Mouse (Mus musculus): ENCODE results near the gene Plxna4. TPM values are rescaled to one million over a fixed set of nuclear protein-coding genes. Genes with fewer than 3 reads are reported as not detected.

The Plxna4 gene
- total RNA-seq, 1 experiment, result 0.98 TPM

DNA sequence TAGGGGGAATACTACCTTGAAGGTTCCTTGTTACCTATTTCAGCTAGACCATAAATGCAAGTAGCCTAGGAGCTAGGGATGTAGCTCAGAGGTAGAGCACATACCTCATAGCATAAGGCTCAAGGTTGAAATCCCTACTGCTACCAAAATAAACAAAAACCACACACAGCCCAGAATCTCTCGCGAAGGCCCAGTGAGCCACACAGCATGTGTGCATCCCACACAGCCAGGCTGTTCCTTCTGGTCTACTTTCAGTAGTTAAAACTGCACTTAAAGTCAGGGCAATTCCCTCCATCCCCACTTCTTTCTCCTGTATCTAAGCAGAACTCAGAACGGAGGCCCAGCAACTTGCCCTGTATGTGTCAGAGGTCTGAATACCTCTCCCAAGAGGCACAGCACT is 116.4 kb downstream of the Plxna4 start:
- DNase-seq (ENCODE audit: low read depth, low spot score), result no peak
- Histone ChIP-seq H3K27ac (ENCODE audit: insufficient read depth, low read depth, low read length, poor library complexity, severe bottlenecking) (no peak overlapping the region), H3K9me3 (ENCODE audit: control insufficient read depth, insufficient read depth, low read depth, low read length) (no peaks in the 10 kb centered on the region), H3K36me3 (ENCODE audit: control insufficient read depth, insufficient read depth, low read length, poor library complexity, severe bottlenecking) (no peaks in the 10 kb centered on the region), H3K9ac (ENCODE audit: insufficient read depth, low read depth, low read length, poor library complexity, severe bottlenecking) (no peak overlapping the region), H3K4me1 (ENCODE audit: control insufficient read depth in 2 of 2, insufficient read depth in 2 of 2, low read length in 2 of 2, poor library complexity in 1 of 2) (no peaks in the 10 kb centered on the region), H3K4me3 (ENCODE audit: insufficient read depth in 1 of 2, low read depth in 1 of 2, low read length in 2 of 2, poor library complexity in 1 of 2, severe bottlenecking in 1 of 2) (no peak overlapping the region)
- in situ Hi-C loops (cut with MboI; ENCODE audit: low sequenced_read_pairs in 2 of 2, unreplicated experiment in 2 of 2), result no loop called here
- TF ChIP-seq ZC3H11A (IDR thresholded peaks at IDR 0.05; ENCODE audit: borderline replicate concordance, low read depth, low read length) (no peak), HCFC1 (IDR thresholded peaks at IDR 0.05; ENCODE audit: borderline replicate concordance, insufficient read depth, low read length) (no peak), MAFK (IDR thresholded peaks at IDR 0.05; ENCODE audit: insufficient read depth, low read depth, low read length) (no peak), CHD2 (IDR thresholded peaks at IDR 0.05; ENCODE audit: low read depth, low read length) (no peak), ZNF384 (IDR thresholded peaks at IDR 0.05; ENCODE audit: low read depth, low read length) (no peak)

DNA sequence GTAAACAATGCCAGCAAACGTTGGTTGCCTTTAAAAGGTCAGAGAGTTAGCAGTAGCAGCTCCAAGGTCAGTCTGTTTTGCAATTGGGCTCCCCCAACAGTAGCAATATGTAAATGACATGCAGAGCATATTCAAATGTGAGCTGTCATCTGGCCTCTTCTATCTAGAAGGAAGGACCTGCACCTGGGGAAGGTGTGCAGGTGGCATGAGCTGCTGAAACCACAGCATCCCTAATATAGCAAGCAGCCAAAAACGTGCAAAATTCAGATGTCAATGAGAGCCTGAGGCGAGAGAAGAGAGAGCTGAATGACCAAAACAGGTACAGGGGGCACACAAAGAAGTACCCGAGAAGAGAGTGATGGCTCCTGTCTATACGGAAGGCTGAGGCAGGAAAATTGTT is 118.8 kb downstream of the Plxna4 start:
- Histone ChIP-seq H3K4me1 (ENCODE audit: control insufficient read depth in 2 of 2, insufficient read depth in 2 of 2, low read length in 2 of 2, poor library complexity in 1 of 2) (no peaks in the 10 kb centered on the region), H3K27ac (ENCODE audit: insufficient read depth, low read depth, low read length, poor library complexity, severe bottlenecking) (no peak overlapping the region), H3K4me3 (ENCODE audit: insufficient read depth in 1 of 2, low read depth in 1 of 2, low read length in 2 of 2, poor library complexity in 1 of 2, severe bottlenecking in 1 of 2) (no peak overlapping the region), H3K9me3 (ENCODE audit: control insufficient read depth, insufficient read depth, low read depth, low read length) (no peaks in the 10 kb centered on the region), H3K36me3 (ENCODE audit: control insufficient read depth, insufficient read depth, low read length, poor library complexity, severe bottlenecking) (no peaks in the 10 kb centered on the region), H3K9ac (ENCODE audit: insufficient read depth, low read depth, low read length, poor library complexity, severe bottlenecking) (no peak overlapping the region)
- DNase-seq (ENCODE audit: low read depth, low spot score), result no peak
- in situ Hi-C loops (cut with MboI; ENCODE audit: low sequenced_read_pairs in 2 of 2, unreplicated experiment in 2 of 2), result no loop called here
- TF ChIP-seq ZC3H11A (IDR thresholded peaks at IDR 0.05; ENCODE audit: borderline replicate concordance, low read depth, low read length) (no peak), MAFK (IDR thresholded peaks at IDR 0.05; ENCODE audit: insufficient read depth, low read depth, low read length) (no peak), CHD2 (IDR thresholded peaks at IDR 0.05; ENCODE audit: low read depth, low read length) (no peak), HCFC1 (IDR thresholded peaks at IDR 0.05; ENCODE audit: borderline replicate concordance, insufficient read depth, low read length) (no peak), ZNF384 (IDR thresholded peaks at IDR 0.05; ENCODE audit: low read depth, low read length) (no peak)

DNA sequence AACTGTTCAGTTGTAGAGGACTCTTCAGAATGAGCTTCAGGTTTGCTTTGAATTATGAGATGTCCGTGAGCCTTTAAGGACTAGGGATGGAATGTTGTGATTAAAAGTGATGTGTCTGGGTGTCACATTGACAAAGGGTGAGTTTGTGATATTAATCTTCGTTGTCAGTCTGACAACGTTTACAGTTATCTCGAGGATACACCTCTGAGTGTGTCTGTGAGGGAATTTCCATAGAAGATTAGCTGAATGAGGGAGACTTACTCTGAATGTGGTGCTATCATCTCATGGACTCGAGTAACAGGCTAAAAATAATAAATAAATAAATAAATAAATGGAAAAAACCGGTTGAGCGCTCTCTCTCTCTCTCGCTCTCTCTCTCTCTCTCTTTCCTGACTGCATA is 122.9 kb downstream of the Plxna4 start:
- H3K4me1 ChIP-seq (ENCODE audit: control insufficient read depth in 2 of 2, insufficient read depth in 2 of 2, low read length in 2 of 2, poor library complexity in 1 of 2), result no peaks in the 10 kb centered on the region
- no peaks in the 10 kb centered on the region for H3K9me3 ChIP-seq (ENCODE audit: control insufficient read depth, insufficient read depth, low read depth, low read length)
- H3K36me3 ChIP-seq (ENCODE audit: control insufficient read depth, insufficient read depth, low read length, poor library complexity, severe bottlenecking), result no peaks in the 10 kb centered on the region
- no peak overlapping the region for H3K4me3 ChIP-seq (ENCODE audit: insufficient read depth in 1 of 2, low read depth in 1 of 2, low read length in 2 of 2, poor library complexity in 1 of 2, severe bottlenecking in 1 of 2)
- H3K9ac ChIP-seq (ENCODE audit: insufficient read depth, low read depth, low read length, poor library complexity, severe bottlenecking), result no peak overlapping the region
- TF ChIP-seq CHD2 (IDR thresholded peaks at IDR 0.05; ENCODE audit: low read depth, low read length), result no peak
- no peak for TF ChIP-seq ZC3H11A (IDR thresholded peaks at IDR 0.05; ENCODE audit: borderline replicate concordance, low read depth, low read length)
- TF ChIP-seq MAFK (IDR thresholded peaks at IDR 0.05; ENCODE audit: insufficient read depth, low read depth, low read length), result no peak
- no peak for TF ChIP-seq ZNF384 (IDR thresholded peaks at IDR 0.05; ENCODE audit: low read depth, low read length)
- TF ChIP-seq HCFC1 (IDR thresholded peaks at IDR 0.05; ENCODE audit: borderline replicate concordance, insufficient read depth, low read length), result no peak
- no peak overlapping the region for H3K27ac ChIP-seq (ENCODE audit: insufficient read depth, low read depth, low read length, poor library complexity, severe bottlenecking)
- in situ Hi-C loops (cut with MboI; ENCODE audit: low sequenced_read_pairs in 2 of 2, unreplicated experiment in 2 of 2), result no loop called here
- no peak for DNase-seq (ENCODE audit: low read depth, low spot score)

DNA sequence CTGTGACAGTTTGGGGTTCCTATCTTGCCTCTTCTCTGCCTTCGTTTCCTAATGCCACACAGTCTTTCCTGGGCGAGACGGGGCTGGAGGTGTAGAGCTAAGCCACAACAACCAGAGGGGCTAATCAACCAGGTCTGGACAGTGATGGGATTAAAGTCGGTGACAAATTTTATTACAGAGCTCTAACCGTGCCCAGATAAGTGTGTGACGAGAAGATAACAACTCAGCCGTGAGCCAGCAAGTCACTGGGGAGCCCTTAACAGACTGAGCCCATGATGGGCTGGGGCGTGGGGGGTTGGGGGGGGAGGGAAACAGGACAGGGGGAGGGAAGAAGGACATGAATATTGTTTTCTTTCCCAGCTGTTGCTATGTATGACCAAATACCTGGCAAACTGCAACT is 123.4 kb downstream of the Plxna4 start:
- in situ Hi-C loops (cut with MboI; ENCODE audit: low sequenced_read_pairs in 2 of 2, unreplicated experiment in 2 of 2), result no loop called here
- TF ChIP-seq CHD2 (IDR thresholded peaks at IDR 0.05; ENCODE audit: low read depth, low read length) (no peak), ZC3H11A (IDR thresholded peaks at IDR 0.05; ENCODE audit: borderline replicate concordance, low read depth, low read length) (no peak), ZNF384 (IDR thresholded peaks at IDR 0.05; ENCODE audit: low read depth, low read length) (no peak)
- no peaks in the 10 kb centered on the region for H3K9me3 ChIP-seq (ENCODE audit: control insufficient read depth, insufficient read depth, low read depth, low read length)
- H3K4me1 ChIP-seq (ENCODE audit: control insufficient read depth in 2 of 2, insufficient read depth in 2 of 2, low read length in 2 of 2, poor library complexity in 1 of 2), result no peaks in the 10 kb centered on the region
- no peak overlapping the region for H3K9ac ChIP-seq (ENCODE audit: insufficient read depth, low read depth, low read length, poor library complexity, severe bottlenecking)
- DNase-seq (ENCODE audit: low read depth, low spot score), result no peak
- H3K4me3 ChIP-seq (ENCODE audit: insufficient read depth in 1 of 2, low read depth in 1 of 2, low read length in 2 of 2, poor library complexity in 1 of 2, severe bottlenecking in 1 of 2), result no peak overlapping the region
- no peak overlapping the region for H3K27ac ChIP-seq (ENCODE audit: insufficient read depth, low read depth, low read length, poor library complexity, severe bottlenecking)
- H3K36me3 ChIP-seq (ENCODE audit: control insufficient read depth, insufficient read depth, low read length, poor library complexity, severe bottlenecking), result no peaks in the 10 kb centered on the region

DNA sequence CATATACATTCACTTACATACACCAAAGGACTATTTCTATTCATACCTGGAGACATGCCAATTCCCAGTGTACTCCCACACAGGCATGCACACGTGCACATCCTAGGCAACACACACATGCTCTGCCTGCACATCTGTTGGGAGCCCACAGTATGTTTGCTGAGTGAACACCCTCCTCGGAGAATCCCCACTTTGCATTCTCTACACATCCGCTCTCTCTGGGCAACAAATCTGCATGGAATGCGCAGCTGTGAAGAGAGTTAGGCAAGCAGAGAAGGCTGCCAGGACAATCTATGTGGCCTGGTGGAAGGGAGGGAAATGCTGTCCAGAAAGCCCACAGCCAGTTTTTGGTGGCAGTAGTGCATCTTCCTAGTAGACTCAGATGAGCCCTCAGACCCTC is 123.9 kb downstream of the Plxna4 start:
- Histone ChIP-seq H3K9ac (ENCODE audit: insufficient read depth, low read depth, low read length, poor library complexity, severe bottlenecking) (no peak overlapping the region), H3K4me1 (ENCODE audit: control insufficient read depth in 2 of 2, insufficient read depth in 2 of 2, low read length in 2 of 2, poor library complexity in 1 of 2) (no peaks in the 10 kb centered on the region), H3K9me3 (ENCODE audit: control insufficient read depth, insufficient read depth, low read depth, low read length) (no peaks in the 10 kb centered on the region), H3K4me3 (ENCODE audit: insufficient read depth in 1 of 2, low read depth in 1 of 2, low read length in 2 of 2, poor library complexity in 1 of 2, severe bottlenecking in 1 of 2) (no peak overlapping the region), H3K27ac (ENCODE audit: insufficient read depth, low read depth, low read length, poor library complexity, severe bottlenecking) (no peak overlapping the region), H3K36me3 (ENCODE audit: control insufficient read depth, insufficient read depth, low read length, poor library complexity, severe bottlenecking) (no peaks in the 10 kb centered on the region)
- TF ChIP-seq ZNF384 (IDR thresholded peaks at IDR 0.05; ENCODE audit: low read depth, low read length) (no peak), HCFC1 (IDR thresholded peaks at IDR 0.05; ENCODE audit: borderline replicate concordance, insufficient read depth, low read length) (no peak), CHD2 (IDR thresholded peaks at IDR 0.05; ENCODE audit: low read depth, low read length) (no peak), MAFK (IDR thresholded peaks at IDR 0.05; ENCODE audit: insufficient read depth, low read depth, low read length) (no peak), ZC3H11A (IDR thresholded peaks at IDR 0.05; ENCODE audit: borderline replicate concordance, low read depth, low read length) (no peak)
- in situ Hi-C loops (cut with MboI; ENCODE audit: low sequenced_read_pairs in 2 of 2, unreplicated experiment in 2 of 2), result no loop called here
- DNase-seq (ENCODE audit: low read depth, low spot score), result no peak

Measured in ES-E14 (cell line).